Mouse (Mus musculus) kidney, adult 11 months (tissue): ENCODE data around the gene Trim6.
"Not testable (repeated sequence)": the region's sequence is repeated elsewhere in the genome, so short reads cannot be mapped to it uniquely, and the experiment has no call there.

Experiments used
- DNase-seq: peaks from one replicate; pipeline ENCODE4 v3.0.0; 2022

Trim6 gene

GRCm38 (mm10) chr7:104218701-104219569, at the start of gene Trim6:
Trim6 (plus strand) TSS chr7:104218793.
- peak; percentile 85 for DNase-seq

GRCm38 (mm10) chr7:104169634-104170204, 48.9 kb upstream of the Trim6 start:
- DNase-seq = no peak

DNA sequence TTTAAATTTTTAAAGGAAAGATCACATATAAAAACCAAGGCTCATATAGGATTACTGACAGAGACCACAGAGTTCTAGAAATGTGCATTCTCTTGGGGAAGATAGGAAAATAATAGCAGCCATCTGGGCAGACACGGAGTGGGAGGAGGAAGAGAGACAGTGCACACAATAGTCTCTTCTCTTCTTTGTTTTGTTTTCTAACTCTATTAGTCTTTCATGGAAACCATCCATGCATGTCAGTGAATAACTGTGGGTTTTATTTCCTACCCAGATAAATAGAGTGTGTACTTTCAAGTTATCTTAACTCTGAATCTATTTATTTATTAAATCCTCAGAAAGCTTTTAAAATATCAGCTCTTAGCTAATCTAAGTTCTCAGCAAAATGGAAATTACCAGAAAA, 43.5 kb upstream of the Trim6 start:
- no peak for DNase-seq

DNA sequence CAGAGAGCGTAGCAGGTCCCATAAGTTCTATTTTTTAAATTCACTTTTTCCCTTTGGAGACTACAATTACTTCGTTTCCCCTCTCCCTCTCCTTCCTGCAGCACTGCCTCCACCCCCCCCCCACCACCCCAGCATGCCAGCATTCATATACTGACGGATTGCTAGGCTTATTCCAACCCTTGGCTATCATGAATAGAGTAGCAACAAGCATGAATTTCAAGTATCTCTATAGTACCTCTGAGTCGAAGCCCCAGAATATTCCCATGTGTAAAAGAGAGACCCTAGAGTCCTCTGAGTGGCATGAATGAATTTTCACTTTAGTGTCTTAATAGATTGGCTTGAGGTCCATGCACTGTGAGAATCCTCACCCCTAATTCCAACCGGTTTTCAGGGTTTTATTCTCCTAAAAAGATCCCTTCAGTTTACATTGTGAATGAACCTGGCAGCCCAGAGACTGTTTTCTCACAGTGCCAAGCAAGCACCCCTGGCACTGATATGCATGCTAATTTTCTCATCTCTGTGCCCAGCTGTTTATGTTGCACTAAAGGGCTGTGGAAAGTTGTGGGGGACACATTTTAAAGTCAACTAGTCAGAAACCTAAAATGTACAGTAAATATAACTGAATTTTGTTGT, 40.1 kb upstream of the Trim6 start:
- no peak for DNase-seq

DNA sequence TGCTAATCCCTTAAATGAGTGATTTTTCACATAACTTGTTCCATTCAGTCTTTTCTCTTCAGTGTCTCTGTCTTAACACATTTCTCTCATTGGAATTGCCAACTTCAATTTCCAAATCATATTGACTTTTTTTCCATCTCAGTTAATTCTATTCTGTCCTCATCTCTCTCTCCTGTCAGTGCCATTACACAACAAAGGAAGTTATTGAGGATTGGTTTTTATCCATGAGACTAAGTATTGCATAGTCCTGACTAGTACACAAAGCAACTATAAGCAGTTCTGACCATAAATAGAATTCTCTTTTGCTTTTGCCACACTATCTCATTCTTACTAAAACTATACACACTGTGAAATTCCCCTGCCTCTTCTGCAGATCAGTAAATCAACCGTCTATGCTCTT, 39.5 kb upstream of the Trim6 start:
- DNase-seq = no peak

GRCm38 (mm10) chr7:104183292-104183691, 35.3 kb upstream of the Trim6 start, which contains the start of gene Olfr648:
Olfr648 (minus strand) TSS chr7:104183392.
- DNase-seq = no peak

DNA sequence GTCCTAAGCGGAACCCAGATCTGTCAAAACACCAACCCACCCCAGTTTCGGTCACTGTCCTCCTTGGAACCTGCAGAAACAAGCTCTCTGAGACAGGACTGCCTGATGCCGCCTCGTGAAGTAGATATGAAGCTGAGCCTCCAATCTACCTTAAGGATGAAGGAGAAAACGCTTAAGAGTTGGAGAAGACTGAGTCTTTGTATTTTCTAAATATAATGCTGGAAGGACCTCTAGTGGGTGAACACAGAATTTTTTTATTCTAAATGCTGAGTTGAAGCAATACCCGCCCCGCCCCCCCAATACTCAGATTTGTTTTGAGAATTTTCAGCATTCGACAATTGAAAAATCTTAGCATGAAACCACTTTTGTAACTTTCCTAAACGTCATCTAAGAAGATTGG, 27.3 kb upstream of the Trim6 start:
- DNase-seq = no peak

DNA sequence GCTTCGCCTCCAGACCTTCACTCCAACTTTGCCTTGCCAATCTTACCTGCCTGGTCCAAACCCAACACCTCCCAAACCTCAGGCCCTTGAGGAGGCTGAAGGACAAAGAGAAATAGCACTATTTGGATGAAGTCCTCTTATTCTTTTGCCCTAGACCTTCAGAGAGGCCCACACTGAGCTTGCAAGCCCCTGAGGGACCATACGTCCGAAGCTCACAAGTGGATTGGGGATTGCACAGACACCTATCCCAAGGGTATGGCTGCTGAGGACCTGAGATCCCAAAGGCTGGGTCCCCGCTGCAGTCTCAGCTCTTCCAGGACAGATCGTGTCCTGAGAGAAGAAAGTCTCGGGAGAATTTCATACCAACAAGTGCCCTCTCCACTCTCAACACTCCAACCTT, 22.7 kb upstream of the Trim6 start, which contains the start of gene Olfr649:
TSS of gene Olfr649 (minus strand) at position 101 of the 400 bp plus-strand sequence.
- no peak for DNase-seq

GRCm38 (mm10) chr7:104199822-104200221, 18.8 kb upstream of the Trim6 start:
- peak; percentile 46 for DNase-seq

DNA sequence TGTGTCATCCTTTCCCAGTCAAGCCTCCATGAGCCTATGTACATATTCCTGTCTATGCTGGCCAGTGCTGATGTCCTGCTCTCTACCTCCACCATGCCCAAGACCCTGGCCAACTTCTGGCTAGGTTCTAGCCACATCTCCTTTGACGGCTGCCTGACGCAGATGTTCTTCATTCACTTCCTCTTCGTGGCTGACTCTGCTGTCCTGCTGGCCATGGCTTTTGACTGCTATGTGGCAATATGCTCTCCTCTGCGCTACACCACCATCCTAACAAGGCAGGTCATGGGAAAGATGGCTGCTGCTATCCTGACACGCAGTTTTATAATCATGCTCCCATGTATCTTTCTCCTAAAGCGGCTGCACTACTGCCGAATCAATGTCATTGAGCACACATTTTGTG, 12.4 kb upstream of the Trim6 start:
- DNase-seq = no peak

- no peak for DNase-seq
These were observed 2.5 kb upstream of the Trim6 start for GRCm38 (mm10) chr7:104216011-104216535.

- no peak for DNase-seq
These were observed 712 bp upstream of the Trim6 start for GRCm38 (mm10) chr7:104217881-104218280.

GRCm38 (mm10) chr7:104231203-104231602, 12.6 kb downstream of the Trim6 start:
- peak; percentile 10 for DNase-seq

GRCm38 (mm10) chr7:104240857-104241256, 22.3 kb downstream of the Trim6 start:
- no peak for DNase-seq

- no peak for DNase-seq
These were observed 25.0 kb downstream of the Trim6 start for GRCm38 (mm10) chr7:104243616-104244015.

- peak; percentile 77 for DNase-seq
These were observed 25.9 kb downstream of the Trim6 start, which contains the start of gene Trim34a for GRCm38 (mm10) chr7:104244287-104245181. Trim34a (plus strand) TSS chr7:104244457.

DNA sequence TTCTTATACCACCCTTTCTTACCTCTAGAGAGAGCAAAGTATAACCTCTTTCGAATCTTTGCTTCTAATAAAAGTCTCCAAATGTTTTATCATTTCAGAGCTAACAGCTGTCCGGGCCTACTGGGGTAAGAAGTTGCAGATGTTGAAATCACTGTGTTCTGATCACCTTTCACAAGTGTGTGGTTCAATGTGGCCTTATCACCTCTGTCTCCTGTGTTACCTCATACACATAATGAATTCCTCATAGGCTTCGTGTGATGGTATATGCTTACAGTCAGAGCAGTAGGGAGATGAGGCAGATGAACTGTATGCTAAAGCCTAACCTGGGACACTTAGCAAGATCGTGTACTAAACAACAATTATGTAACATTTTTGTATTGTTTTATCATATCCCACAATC, 41.8 kb downstream of the Trim6 start:
- not testable (repeated sequence) for DNase-seq

DNA sequence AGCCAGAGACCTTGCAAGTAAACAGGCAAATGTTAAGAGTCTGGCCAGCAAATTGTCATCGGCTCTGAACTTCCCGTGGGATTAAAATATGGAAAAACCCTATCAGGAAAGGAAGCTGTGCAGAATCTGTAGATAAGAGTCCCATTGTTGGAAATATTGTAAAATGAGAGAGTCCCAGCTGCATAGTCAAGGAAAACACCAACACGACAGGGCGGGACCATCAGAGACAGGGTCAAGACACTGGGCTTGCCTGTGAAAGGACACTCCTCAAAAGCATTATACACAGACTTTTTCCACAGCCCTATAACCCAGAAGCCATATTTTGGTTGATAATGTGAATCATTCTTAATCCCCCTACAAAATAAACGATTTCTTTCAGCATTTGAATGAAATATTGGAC, 46.7 kb downstream of the Trim6 start:
- DNase-seq = not testable (repeated sequence)

- DNase-seq = not testable (repeated sequence)
These were observed 60.8 kb downstream of the Trim6 start for GRCm38 (mm10) chr7:104279361-104279760.
